Mouse (Mus musculus) limb, embryonic 11.5 days (tissue): Measurements from ENCODE around the gene Manbal. TPM values are rescaled to one million over a fixed set of nuclear protein-coding genes. Genes with fewer than 3 reads are reported as not detected.

Source experiments
- ATAC-seq: fragments of 200-750 bp; cut with Nextera tagmentation; 2 replicates; pipeline ENCODE4 v1.8.0; 2017; ENCODE audit warnings: low read depth; ENCODE audit not compliant: insufficient number of reproducible peaks, low FRiP score, low TSS enrichment
- DNase-seq: peaks from one replicate; pipeline ENCODE4 v3.0.0-alpha.2; 2015; ENCODE audit warnings: low spot score
- H3K27ac ChIP-seq: fragments of 300-500 bp; sonication (generic); replicated peaks from 2 replicates; pipeline ENCODE4 v1.5.1; 2014; ENCODE audit warnings: low read depth, mild to moderate bottlenecking, low read length
- H3K27me3 ChIP-seq: fragments of 300-500 bp; sonication (generic); 2 replicates; pipeline ENCODE4 v1.6.1; 2014; ENCODE audit warnings: mild to moderate bottlenecking, low read length, mixed read lengths; ENCODE audit not compliant: control insufficient read depth, insufficient read depth
- H3K36me3 ChIP-seq: fragments of 300-500 bp; sonication (generic); 2 replicates; pipeline ENCODE4 v1.6.1; 2014; ENCODE audit warnings: mild to moderate bottlenecking, low read length, moderate library complexity, mixed read lengths; ENCODE audit not compliant: control insufficient read depth, insufficient read depth
- H3K4me1 ChIP-seq: fragments of 300-500 bp; sonication (generic); 2 replicates; pipeline ENCODE4 v1.6.1; 2014; ENCODE audit warnings: low read length, mixed read lengths; ENCODE audit not compliant: control insufficient read depth, insufficient read depth
- H3K4me2 ChIP-seq: fragments of 300-500 bp; sonication (generic); 2 replicates; pipeline ENCODE4 v1.6.1; 2014; ENCODE audit warnings: low read depth, mild to moderate bottlenecking, moderate library complexity; ENCODE audit not compliant: severe bottlenecking
- H3K4me3 ChIP-seq: fragments of 300-500 bp; sonication (generic); 2 replicates; pipeline ENCODE4 v1.5.1; 2014; ENCODE audit warnings: low read depth, low read length
- H3K9ac ChIP-seq: fragments of 300-500 bp; sonication (generic); 2 replicates; pipeline ENCODE4 v1.6.1; 2014; ENCODE audit warnings: mild to moderate bottlenecking, low read length
- H3K9me3 ChIP-seq: fragments of 300-500 bp; sonication (generic); 2 replicates; pipeline ENCODE4 v1.6.1; 2016; ENCODE audit warnings: low read length; ENCODE audit not compliant: control insufficient read depth
- WGBS: fragments of 180-500 bp; shearing (Covaris S2); extraction: QIAGEN DNeasy Blood & Tissue Kit; methylation state at CpG from one replicate; pipeline ENCODE4 v1.1.7; 2014; 5-methylcytosine and 5-hydroxymethylcytosine counted together
- polyA plus RNA-seq: library from polyadenylated mRNA; unstranded; fragments of >200 nt; fragmentation: Nextera tagmentation; extraction: Ambion mirVana; gene quantifications from 2 replicates; pipeline ENCODE4 v1.2.1, GENCODE M21; 2014

Gene Manbal
- polyA plus RNA-seq, 1 experiment from 2014 or later: 38.1 TPM

DNA sequence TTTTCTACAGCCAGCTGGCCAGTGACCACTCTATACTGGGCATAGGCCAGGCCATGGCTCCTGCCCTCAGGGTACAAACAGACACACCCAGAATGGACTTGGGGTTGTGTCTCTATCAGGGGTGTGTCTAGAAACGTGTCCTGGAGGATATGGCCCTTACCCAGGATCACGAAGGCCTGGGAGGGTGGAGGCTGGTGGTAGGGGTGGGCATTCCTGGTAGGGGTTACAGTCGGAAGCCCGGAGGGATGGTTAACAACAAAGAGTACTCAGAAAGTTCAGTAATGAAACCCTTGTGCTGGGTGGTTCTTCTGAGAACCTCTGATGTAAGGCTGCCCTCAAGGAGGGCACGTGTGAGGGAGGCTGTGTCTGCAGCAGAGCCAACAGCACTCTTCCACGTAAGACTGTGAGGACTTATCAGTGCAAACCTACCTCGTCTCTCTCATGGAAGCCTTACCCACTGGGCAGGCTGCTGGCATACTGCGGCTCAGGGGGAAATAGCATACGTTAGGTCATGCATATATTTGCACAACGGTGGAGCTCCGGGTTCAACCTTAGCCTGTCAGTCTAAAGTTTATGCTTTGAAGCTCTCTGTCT is 54.8 kb downstream of the Manbal start:
- Histone ChIP-seq H3K4me1 (peaks cover 22% of the 10 kb centered on the region), H3K4me2 (no peak overlapping the region), H3K9ac (no peak overlapping the region), H3K27me3 (no peaks in the 10 kb centered on the region), H3K27ac (no peak overlapping the region; the same call in 1 of the 2 replicates), H3K36me3 (no peaks in the 10 kb centered on the region), H3K4me3 (no peak overlapping the region), H3K9me3 (no peaks in the 10 kb centered on the region)
- ATAC-seq: no peak
- WGBS: 77% methylated on average over 11 of the region's 11 CpGs
- no peak for DNase-seq

DNA sequence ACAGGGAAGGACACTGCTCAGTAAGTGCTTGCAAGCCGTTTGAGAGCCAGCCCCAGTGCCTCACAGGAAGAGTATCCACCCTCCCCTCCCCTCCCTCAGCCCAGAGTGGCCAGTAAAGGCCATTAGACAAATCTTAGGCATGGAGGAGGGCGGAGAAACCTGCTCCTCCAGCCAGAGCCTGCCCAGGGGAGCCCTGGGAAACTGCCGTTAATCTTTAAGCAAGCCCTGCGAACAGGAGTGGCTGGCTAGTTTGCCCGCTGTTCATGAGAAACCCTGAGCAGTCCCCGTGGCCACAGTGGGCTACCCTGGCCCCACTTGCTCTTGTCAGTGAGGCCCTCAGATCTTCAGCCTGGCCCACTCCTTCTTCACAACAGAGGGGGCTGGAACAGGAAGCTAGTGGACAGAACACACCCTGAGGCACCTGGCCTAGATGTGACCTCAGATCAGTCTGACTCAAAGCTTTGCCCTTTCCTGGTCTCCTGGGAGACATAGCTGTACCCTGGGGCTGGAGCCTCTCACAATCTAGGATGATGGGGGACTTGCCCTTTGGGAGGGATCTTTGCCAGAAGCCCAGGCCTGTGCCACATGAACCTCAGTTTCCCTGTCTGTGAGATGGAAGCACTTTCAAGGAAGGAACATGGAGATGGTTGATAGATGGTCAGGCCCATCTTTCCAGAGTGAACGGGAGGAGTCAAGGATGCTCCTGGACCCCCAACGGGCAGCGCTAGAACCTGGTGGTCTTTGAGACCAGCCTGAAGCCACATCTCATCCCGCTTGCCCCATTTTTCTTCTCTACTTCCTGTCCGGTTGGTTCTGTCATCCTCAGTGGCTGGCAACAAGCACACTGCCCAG is 55.7 kb downstream of the Manbal start:
- H3K9ac ChIP-seq: no peak overlapping the region

DNA sequence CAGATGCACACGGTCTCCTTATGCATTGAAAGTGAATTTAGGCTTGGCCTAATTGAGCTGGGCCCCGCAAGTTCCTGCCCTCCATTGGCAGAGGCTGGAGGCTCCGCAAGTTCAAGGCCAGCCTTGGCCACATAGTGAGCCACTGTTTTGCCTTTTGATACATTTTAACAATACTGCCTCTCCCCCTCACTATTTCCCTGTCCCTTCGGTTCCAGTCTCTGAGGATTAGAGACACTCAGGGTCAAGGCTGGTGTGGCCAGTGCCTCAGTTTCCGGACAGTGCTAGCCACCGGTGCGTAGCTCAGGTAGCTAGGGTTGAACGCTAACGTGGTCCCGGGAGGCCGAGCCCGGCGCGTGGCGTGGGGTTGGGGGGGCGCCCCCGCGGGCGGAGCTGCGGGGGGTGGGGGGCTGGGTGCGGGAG is 56.3 kb downstream of the Manbal start:
- H3K9ac ChIP-seq: peak overlapping the region; percentile 99
- WGBS: 11% methylated on average over 19 of the region's 21 CpGs
- H3K4me3 ChIP-seq: peak overlapping the region; percentile 76
- ATAC-seq: no peak
- peak overlapping the region; percentile 95 for H3K27ac ChIP-seq
- H3K4me1 ChIP-seq: peaks cover 14% of the 10 kb centered on the region
- no peaks in the 10 kb centered on the region for H3K9me3 ChIP-seq
- H3K27me3 ChIP-seq: no peaks in the 10 kb centered on the region
- DNase-seq: peak; percentile 55
- H3K4me2 ChIP-seq: peak overlapping the region; percentile 64
- no peaks in the 10 kb centered on the region for H3K36me3 ChIP-seq

More for the DNA sequence above, 55.7 kb downstream of the Manbal start:
- DNase-seq (peak; percentile 71), ATAC-seq (0 out of 2 replicates have a peak, but pooled peaks have one; percentile 27)
- Histone ChIP-seq H3K9me3 (no peaks in the 10 kb centered on the region), H3K4me2 (peak overlapping the region; percentile 64; the same call in 1 of the 2 replicates), H3K27me3 (no peaks in the 10 kb centered on the region), H3K4me3 (peak overlapping the region; percentile 76; the same call in 1 of the 2 replicates), H3K4me1 (peaks cover 21% of the 10 kb centered on the region), H3K36me3 (no peaks in the 10 kb centered on the region), H3K27ac (peak overlapping the region; percentile 95; the same call in 1 of the 2 replicates)
- 38% methylated on average over 11 of the region's 11 CpGs for WGBS

DNA sequence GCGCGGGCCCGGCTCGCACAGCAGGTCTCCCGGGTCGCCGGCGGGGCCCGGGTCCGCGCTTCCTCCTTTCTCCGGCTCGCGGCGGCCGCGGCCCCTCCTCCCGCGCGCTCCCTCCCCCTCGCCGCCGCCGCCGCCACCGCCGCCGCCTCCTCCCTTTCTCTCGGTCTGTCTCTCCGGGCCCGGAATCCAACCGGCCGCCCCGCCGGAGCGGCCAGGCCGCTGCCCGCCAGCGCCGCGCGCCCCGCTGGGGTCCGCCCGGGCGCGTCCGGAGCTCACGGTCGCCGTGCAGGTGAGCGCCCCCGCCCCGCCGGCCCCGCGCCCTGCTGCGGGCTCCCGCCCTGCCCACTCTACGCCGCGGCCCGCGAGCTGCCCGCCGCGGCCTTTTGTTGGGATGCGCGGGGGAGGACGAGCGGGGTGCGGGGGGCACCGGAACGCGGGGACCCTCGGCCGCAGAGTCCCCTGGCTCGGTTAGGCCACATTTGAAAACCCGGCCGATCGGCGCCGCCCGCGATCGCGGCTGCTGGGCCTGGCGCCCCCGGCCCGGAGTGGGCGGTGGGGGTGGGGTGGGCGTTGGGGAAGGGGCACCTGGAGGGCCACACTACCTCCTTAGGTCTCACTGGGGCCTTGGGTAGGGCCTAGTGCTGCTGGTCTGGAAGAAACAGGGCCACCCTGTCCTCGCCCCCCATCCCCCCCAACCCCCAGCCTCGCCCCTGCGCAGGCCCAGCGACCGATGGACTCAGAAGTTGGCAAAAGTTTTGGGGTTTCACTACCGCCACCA is 56.9 kb downstream of the Manbal start:
- DNase-seq: peak; percentile 71
- H3K4me2 ChIP-seq: peak overlapping the region; percentile 64
- peak overlapping the region; percentile 95 for H3K27ac ChIP-seq
- H3K27me3 ChIP-seq: no peaks in the 10 kb centered on the region
- H3K36me3 ChIP-seq: no peaks in the 10 kb centered on the region
- H3K9ac ChIP-seq: peak overlapping the region; percentile 99
- peak overlapping the region; percentile 76 for H3K4me3 ChIP-seq
- H3K4me1 ChIP-seq: peaks cover 12% of the 10 kb centered on the region
- H3K9me3 ChIP-seq: no peaks in the 10 kb centered on the region
- ATAC-seq: no peak
- WGBS: under 1% methylated on average over 67 of the region's 98 CpGs

DNA sequence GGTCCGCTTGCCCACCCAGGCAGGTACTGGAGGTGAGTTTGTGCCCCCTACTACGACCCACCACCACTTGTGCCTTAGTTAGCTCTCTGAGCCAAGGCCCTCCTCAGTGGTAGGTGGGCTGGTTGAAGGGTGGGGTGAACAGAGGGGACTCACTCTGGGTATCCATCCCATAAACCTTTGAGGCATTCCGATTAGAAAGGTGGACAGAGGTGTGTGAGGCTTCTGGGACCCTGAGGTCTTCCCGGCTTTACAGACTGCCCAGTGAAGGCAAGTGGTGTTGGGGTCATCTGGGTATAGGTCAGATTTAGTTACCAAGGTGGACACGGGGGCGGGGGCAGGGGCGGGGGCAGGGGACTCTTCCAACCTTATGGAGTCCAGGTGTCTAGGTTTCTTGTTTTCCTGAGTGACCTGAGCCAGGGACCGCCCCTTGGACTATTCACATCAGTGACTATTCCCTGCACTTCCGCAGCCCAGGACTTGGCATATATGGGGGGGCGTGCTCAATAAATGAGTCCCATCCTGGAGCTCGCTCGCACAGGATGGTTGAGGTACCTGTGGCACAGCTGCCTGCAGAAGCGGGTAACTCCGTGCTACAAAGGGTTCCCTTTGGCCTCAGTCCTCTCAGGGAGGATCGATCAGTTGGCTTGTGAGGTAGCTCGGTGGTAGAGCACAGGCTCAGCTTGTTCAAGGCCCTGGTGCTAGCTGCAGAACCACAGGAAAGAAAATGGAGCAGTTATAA is 57.7 kb downstream of the Manbal start:
- Histone ChIP-seq H3K9me3 (no peaks in the 10 kb centered on the region), H3K4me1 (peaks cover 12% of the 10 kb centered on the region), H3K9ac (peak overlapping the region; percentile 99), H3K4me3 (peak overlapping the region; percentile 76), H3K36me3 (no peaks in the 10 kb centered on the region), H3K4me2 (peak overlapping the region; percentile 64), H3K27me3 (no peaks in the 10 kb centered on the region), H3K27ac (peak overlapping the region; percentile 95)
- ATAC-seq (no peak), DNase-seq (peak; percentile 32)
- 65% methylated on average over 16 of the region's 16 CpGs for WGBS

DNA sequence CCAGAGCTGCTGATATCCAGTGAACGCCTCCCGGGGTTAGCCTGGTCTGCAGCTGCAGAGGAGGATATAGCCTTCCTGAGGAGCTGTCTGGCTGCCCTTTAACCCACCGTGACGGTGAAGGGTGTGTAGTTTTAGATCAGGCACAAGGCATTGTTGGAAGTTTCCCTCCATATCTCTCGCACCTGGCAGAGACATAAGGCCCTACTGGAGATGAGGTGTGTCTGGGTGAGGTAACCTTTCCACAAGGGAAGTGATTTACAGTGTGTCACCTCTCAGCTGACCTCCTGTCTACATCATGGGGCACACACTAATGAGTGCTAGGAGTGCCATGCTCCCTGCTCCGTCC is 58.2 kb downstream of the Manbal start:
- Histone ChIP-seq H3K4me3 (peak overlapping the region; percentile 76; the same call in 1 of the 2 replicates), H3K4me2 (peak overlapping the region; percentile 64), H3K27ac (peak overlapping the region; percentile 47; the same call in 1 of the 2 replicates), H3K36me3 (no peaks in the 10 kb centered on the region), H3K4me1 (peaks cover 12% of the 10 kb centered on the region), H3K27me3 (no peaks in the 10 kb centered on the region), H3K9me3 (no peaks in the 10 kb centered on the region), H3K9ac (no peak overlapping the region; the same call in 1 of the 2 replicates)
- WGBS: 69% methylated on average over 6 of the region's 6 CpGs
- DNase-seq (no peak), ATAC-seq (no peak)

DNA sequence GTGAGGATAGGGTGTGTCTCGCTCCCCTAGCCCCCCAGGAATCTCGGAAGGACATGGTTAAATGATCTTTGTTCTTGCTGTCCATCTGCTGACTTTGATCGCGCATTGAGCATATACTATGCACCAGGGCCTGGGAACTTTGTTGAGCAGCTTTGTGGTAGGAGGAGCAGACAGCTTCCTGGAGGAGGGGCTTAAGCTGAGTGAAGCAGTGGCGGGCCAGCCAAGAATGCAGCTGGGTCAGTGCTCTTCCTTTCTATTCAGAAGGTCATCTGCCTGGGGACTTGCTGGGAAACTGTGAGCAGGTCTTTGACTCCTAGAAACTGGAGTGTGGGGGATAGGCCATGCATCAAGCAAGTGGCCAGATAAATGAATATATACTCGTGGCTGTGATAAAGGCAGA is 58.8 kb downstream of the Manbal start:
- no peak overlapping the region for H3K27ac ChIP-seq
- H3K4me1 ChIP-seq: peaks cover 14% of the 10 kb centered on the region
- H3K4me2 ChIP-seq: no peak overlapping the region
- H3K27me3 ChIP-seq: no peaks in the 10 kb centered on the region
- H3K36me3 ChIP-seq: no peaks in the 10 kb centered on the region
- DNase-seq (no peak), ATAC-seq (no peak)
- H3K4me3 ChIP-seq: no peak overlapping the region
- WGBS: 86% methylated on average over 6 of the region's 6 CpGs
- no peak overlapping the region for H3K9ac ChIP-seq
- no peaks in the 10 kb centered on the region for H3K9me3 ChIP-seq
